Mouse (Mus musculus): Measurements from ENCODE around the gene Sec16a.
"Not testable (repeated sequence)": the region's sequence is repeated elsewhere in the genome, so short reads cannot be mapped to it uniquely, and the experiment has no call there.

Sec16a gene

DNA sequence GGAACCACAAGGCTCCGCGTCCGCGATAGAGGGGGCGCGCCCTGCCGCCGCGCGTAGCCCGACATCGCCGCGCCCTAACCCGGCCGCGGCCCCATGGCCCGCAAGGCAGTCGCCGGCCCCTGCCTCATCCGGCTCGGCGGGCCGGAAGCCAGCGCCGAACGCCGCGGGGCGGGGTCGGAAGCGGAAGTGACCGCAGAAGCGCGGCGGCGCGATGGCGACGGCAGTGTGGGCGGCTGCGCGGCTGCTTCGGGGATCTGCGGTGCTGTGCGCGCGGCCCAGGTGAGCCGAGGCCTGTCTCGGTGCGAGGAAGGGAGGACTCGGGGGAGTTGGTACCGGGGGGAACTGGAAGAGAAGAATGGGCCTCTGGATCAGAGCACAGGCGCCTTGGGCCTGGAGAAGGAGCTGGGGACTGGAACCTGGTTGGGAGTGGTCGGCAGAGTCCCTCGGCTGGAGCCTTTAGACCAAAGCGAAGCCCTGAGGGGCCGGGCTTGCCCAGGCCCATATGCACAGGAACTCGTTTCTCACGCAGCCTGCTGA lies 55.8 kb downstream of the Sec16a start, which contains the start of the genes Entr1 and Pmpca:
Gene Entr1, minus strand, starts transcription at position 163 of the 537 bp plus-strand sequence.
Gene Pmpca, plus strand, starts transcription at position 186 of the 537 bp plus-strand sequence.
- peak; percentile 74 for DNase-seq (ENCODE audit: low read depth)

DNA sequence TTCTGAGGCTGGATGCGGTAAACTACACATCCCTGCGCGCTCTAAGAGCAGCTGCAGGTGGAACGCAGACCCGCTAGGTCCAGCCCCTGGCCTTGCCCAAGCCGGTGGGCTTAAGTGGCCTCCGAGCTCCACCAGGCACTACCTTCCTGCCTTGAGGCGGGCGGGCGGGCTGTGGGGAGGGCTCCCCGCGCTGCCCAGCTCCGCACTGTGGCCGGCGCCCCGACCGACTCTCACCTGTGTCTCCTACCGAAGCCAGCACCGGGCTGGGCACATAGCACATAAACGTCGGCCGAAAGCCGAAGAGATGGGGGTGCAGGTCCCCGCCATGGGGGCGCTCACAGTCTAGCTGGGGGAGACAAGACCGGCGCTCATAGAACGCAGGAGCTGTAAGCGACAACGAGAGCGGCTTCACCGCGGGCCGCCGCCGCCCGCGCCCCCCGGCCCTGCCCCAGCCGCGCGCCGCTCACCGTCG lies 56.3 kb downstream of the Sec16a start:
- DNase-seq (ENCODE audit: low read depth), result no peak

DNA sequence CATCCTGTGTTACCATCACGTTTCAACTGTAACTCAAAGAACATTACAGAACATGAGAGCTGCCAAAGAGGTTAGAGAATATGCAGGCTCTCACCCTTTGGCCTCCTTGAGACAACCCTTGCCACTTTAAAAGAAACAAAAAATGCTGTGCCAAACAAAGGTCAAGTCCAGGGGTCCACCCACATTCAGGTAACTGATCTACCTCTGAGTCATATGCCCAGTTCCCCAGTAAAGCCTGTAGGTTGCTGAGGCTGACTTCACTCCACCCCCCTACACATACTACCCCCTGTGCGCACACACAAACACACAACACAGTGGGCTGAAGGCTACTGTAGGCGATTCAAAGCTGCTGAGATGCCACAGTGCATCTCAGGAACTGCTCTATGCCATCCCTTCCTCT lies 57.3 kb downstream of the Sec16a start:
- no peak for DNase-seq (ENCODE audit: low read depth)

DNA sequence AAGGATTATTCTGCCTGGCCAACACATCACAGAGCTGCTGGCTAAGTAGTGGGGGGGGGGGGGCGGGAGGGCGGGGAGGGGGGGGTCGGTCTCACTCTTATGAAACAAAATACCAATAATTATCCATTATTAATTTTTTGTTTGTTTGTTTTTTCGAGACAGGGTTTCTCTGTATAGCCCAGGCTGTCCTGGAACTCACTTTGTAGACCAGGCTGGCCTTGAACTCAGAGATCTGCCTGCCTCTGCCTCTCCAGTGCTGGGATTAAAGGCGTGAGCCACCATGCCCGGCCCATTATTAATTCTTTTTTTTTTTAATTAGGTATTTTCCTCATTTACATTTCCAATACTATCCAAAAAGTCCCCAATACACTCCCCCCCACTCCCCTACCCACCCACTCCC lies 64.1 kb downstream of the Sec16a start:
- not testable (repeated sequence) for DNase-seq (ENCODE audit: low read depth)

DNA sequence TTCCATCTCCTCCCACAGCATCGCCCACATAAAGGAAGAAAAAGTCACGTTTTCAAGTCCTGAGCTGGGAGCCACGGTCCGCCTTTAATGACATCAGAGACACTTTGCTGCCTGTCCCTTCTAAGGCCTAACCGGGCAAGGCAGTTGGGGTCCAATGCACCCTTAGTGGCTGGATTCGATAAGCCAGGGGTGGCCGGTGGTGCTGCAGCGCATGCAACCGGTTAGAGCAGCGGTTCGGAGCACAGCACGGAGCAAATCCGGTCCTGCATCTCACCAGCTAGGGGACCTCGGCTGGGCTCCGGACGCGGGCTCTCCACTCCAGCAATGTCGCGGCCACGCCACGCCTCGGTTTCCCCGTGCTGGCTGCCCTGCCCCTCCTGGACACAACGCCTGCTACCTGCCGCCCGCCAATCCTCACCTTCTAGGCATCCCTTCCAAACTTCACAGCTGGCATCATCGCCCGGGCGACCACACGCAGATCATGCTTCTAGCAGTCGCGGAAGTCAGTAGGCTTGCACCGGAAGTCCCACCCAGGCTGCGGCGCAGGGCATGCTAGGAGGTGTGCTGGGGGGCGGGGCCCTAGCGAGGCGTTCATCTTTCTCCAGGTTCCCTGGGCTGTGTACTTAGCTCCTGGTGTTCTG lies 64.8 kb downstream of the Sec16a start, which contains the start of gene Snapc4:
Gene Snapc4, minus strand, starts transcription at position 523 of the 641 bp plus-strand sequence.
- peak; percentile 79 for DNase-seq (ENCODE audit: low read depth)

DNA sequence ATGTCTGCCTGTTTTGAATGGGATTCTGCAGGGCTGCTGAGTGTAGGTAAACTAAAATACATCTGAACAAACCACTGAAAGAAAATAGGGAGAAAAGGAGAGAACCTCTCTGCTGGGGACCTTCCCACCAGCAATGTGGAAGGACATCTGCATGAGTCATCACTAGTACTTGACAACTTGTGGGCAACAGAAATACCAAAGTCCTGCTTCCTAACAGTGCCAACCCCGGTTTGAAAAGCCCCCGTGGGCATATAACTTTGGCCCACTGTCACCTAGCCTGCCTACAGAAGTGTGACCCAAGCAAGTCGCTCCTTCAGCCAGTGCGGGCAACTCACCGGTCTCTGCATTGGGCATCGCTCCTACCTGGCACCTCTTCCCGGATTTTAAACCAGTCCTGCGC lies 72.6 kb downstream of the Sec16a start:
- DNase-seq (ENCODE audit: low read depth), result no peak

DNA sequence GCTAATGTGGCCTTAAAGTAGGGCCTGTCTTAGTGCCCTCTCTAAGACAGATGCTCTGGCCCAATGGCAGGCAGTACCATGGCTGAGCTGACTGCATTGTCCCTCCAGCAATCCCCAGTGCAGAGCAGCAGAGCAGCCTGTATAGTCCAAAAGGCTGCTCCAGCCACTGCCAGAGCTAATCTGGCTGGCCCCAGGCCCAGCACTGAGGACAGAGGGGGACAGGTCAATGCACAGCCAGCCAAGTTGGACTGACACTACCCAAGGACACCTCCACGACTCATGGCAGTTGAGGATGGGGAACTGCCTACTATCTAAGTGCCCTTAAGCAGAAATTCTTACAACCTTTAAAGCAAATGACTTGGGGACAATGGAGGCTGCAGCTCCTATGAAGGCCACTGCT lies 76.4 kb downstream of the Sec16a start:
- DNase-seq (ENCODE audit: low read depth), result no peak

DNA sequence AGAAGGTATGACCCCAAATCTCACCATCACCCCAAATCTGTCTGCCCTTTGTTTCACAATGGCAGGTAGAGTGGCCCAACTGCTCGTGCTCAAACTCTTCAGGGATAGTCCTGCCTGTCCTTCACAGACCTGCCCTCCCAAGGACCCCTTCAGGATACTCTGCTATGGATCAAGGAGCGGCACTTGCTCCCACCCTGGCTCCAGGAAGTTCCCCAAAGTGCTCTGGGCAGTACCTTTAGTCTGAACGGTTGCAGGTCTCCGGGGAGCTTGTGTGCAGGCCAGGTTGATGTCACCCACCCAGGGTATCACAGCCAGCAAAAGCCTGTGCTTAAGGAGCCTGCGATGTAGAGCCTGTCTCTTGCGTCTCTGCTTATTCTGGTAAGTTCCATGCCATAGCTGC lies 77.1 kb downstream of the Sec16a start:
- no peak for DNase-seq (ENCODE audit: low read depth)

DNA sequence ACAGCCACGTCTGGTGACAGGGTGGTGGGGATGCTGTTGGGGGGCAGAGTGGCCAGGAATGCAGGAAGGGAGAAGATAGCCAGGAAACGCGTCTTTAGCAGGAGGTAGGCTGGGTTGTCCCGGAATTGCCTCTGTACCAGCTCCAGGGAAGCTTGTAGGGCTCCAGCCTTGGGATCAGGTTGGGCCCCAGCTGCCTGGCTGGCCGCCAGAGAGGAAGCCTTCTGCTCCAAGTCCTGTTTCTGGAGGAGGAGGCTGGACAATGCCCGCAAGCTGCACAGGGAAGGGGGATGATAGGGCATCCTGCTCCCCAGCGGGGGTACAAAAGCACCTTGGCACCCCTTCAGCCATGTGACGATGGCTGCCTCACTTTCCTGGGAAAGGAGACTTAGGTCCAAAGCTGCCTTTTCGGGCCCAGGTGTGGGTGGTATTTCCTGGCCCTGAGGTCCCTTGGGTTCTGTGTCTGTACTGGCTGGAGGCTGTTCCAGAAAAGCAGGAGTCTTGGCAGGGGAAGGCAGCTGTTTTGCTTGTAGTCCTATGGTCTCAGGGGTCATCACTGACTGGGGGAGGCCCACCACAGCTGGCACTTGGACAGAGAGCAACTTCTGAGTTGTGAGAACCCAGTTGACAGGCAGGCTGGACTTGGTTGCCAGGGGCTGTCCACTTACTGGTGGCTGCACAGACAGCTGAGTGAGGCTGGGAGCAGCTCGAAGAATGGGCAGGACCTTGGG lies 80.1 kb downstream of the Sec16a start:
- DNase-seq (ENCODE audit: low read depth), result no peak

DNA sequence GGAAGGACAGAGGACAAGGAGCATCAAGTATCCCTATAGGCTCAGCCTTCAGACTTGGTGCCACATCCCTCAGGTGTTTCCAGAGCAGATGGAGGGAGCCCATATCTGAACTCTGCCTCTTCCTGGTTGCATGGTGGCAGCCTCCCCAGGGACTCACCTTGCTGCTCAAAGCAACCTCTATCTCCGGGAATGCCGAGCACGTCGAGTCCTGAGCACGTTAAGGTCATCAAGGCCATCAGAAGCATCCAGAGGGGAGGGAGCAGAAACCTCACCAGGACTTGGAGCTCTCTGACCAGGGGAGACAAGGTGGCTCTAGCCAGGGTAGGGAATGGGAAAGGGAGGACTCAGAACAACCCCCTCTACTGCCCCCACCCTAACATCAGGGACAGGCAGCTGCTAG lies 81.5 kb downstream of the Sec16a start:
- DNase-seq (ENCODE audit: low read depth), result no peak

DNA sequence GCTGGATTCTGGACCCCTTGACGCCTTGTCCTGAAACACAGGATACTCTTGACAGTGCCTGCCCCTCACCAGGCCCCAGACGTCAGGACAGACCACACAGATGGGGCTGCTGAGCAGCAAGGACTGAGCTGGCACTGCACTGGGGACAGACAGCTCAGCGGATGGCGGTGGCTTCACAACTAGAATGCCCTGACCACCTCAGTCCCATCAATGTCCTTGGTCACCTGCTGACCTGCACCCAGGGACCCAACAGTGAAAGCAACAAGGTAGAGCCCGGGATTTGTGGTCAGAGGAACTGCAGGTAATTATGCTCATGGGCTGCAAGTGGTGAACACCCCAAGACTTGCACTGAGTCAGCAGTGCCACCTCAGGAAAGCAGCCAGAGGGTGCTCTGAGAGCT lies 82.0 kb downstream of the Sec16a start:
- DNase-seq (ENCODE audit: low read depth), result no peak

DNA sequence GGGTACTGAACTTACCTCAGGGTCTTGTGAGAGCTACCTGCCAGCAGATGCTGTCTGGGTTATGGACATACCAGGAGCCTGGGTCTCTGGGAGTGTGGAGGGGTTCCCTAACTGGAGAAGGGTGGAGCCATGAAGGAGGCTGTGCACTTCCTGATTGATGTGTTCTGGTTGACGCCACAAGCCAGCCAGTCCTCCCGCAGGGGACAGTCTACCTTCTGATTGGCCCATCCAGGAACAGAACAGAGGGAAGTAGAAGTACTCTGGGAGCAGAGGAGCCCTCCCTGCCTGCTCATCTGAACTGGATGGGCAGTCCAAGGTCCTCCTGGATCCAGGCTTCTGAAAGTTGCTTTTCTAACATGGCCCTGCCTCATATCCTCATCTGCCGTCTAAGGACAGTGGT lies 84.2 kb downstream of the Sec16a start, which contains the start of gene Card9:
Gene Card9, minus strand, starts transcription at position 147 of the 400 bp plus-strand sequence.
- no peak for DNase-seq (ENCODE audit: low read depth)

DNA sequence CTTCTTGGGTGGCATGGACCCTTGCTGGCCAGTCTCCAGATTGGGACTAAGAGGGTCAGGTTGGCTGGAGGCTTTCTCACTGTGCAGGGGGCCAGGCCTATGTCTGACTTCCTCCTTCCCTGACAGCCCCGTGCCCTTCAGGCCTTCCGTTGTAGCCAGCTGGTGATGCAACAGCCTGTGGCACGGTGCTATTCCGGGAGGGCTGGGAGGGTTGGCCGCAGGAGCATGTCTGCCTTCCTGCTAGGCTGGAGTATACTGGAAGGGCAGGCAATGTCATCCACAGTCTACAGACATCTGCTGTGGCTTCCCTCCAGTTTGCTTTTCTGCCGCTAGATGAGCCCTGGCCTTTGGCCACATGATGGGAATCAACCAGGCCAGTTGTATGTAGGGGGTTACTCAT lies 85.0 kb downstream of the Sec16a start:
- peak; percentile 44 for DNase-seq (ENCODE audit: low read depth)
